Mouse (Mus musculus): ENCODE results near the gene Etnk2.

DNA sequence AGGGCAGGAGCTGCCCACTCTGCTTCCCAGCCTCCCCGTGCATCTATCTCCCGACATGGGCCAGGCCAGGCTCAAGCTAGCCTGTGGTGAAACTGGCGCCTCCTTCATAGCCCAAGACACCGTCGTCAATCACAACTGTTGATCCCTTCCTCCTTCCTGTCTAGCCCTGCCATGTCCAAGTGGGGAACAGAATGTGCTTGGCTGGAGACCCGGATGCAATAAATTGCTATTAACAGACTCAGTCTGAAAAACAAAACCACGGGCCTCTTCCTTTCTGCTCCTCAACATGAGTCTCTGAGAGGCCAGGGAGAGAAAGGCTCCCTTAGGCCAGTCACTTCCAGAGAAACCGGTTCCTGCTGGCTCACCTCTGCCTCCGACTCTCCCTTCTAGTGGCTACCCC lies 49.6 kb downstream of the Etnk2 start:
- TF ChIP-seq POLR2A (IDR thresholded peaks at IDR 0.05; ENCODE audit: low read depth, low read length): no peak
- no peak for TF ChIP-seq CTCF (conservative IDR thresholded peaks at IDR 0.05; ENCODE audit: insufficient read depth, insufficient read length, low read depth, low read length)

Data from kidney, adult 2 months (tissue).